Mouse (Mus musculus): ENCODE measurements around the gene Tmem237.

Tmem237 gene

GRCm38 (mm10) chr1:59067976-59068375, 52.2 kb downstream of the Tmem237 start:
- TF ChIP-seq NANOG (IDR thresholded peaks at IDR 0.05; ENCODE audit: borderline replicate concordance, low read length) (no peak), CTCF (conservative IDR thresholded peaks at IDR 0.05; ENCODE audit: low read length) (0 out of 2 replicates have a peak, but pooled peaks have one; percentile 9), POU5F1 (IDR thresholded peaks at IDR 0.05; ENCODE audit: borderline replicate concordance, low read length) (no peak)
- H3K27me3 ChIP-seq (ENCODE audit: insufficient read depth, low read length), result no peaks in the 10 kb centered on the region
- H3K4me1 ChIP-seq (replicated peaks; ENCODE audit: low read depth, low read length), result no peaks in the 10 kb centered on the region; the same call in 1 of the 2 replicates
- no peaks in the 10 kb centered on the region for H3K9me3 ChIP-seq (ENCODE audit: low read length)
- no peak overlapping the region for H3K4me3 ChIP-seq (replicated peaks; ENCODE audit: low read length)
- H3K36me3 ChIP-seq (ENCODE audit: insufficient read depth, low read length), result no peaks in the 10 kb centered on the region

GRCm38 (mm10) chr1:59063697-59064096, 56.5 kb downstream of the Tmem237 start:
- no peaks in the 10 kb centered on the region for H3K4me1 ChIP-seq (replicated peaks; ENCODE audit: low read depth, low read length)
- H3K9me3 ChIP-seq (ENCODE audit: low read length), result no peaks in the 10 kb centered on the region
- no peaks in the 10 kb centered on the region for H3K36me3 ChIP-seq (ENCODE audit: insufficient read depth, low read length)
- no peak overlapping the region for H3K4me3 ChIP-seq (replicated peaks; ENCODE audit: low read length)
- no peak for TF ChIP-seq NANOG (IDR thresholded peaks at IDR 0.05; ENCODE audit: borderline replicate concordance, low read length)
- no peak for TF ChIP-seq CTCF (conservative IDR thresholded peaks at IDR 0.05; ENCODE audit: low read length)
- no peak for TF ChIP-seq POU5F1 (IDR thresholded peaks at IDR 0.05; ENCODE audit: borderline replicate concordance, low read length)
- no peaks in the 10 kb centered on the region for H3K27me3 ChIP-seq (ENCODE audit: insufficient read depth, low read length)

DNA sequence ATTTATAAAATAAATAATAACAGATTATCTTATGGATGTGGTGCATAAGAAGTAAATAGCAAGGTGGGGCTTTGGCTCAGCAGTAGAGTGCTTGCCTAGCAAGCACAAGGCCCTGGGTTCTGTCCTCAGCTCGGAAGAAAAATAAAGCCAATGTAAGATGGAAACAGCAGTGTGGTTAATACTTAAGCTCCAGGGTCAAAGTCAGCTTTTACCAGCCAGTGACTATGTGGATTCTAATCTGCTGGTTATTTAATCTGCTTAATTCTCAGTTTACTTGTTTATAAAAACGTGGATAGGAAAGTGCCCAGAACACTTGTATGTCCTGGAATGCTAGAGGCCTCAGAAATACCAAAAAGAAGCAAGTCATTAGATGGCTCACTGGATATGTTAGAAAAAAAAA, 63.3 kb downstream of the Tmem237 start:
- Histone ChIP-seq H3K4me3 (replicated peaks; ENCODE audit: low read length) (no peak overlapping the region), H3K36me3 (ENCODE audit: insufficient read depth, low read length) (no peaks in the 10 kb centered on the region), H3K4me1 (replicated peaks; ENCODE audit: low read depth, low read length) (no peaks in the 10 kb centered on the region), H3K9me3 (ENCODE audit: low read length) (no peaks in the 10 kb centered on the region), H3K27me3 (ENCODE audit: insufficient read depth, low read length) (no peaks in the 10 kb centered on the region; the same call in 1 of the 2 replicates)
- TF ChIP-seq NANOG (IDR thresholded peaks at IDR 0.05; ENCODE audit: borderline replicate concordance, low read length) (no peak), CTCF (conservative IDR thresholded peaks at IDR 0.05; ENCODE audit: low read length) (no peak), POU5F1 (IDR thresholded peaks at IDR 0.05; ENCODE audit: borderline replicate concordance, low read length) (no peak)

GRCm38 (mm10) chr1:59051306-59051705, 68.9 kb downstream of the Tmem237 start:
- Histone ChIP-seq H3K4me3 (replicated peaks; ENCODE audit: low read length) (no peak overlapping the region), H3K27me3 (ENCODE audit: insufficient read depth, low read length) (no peaks in the 10 kb centered on the region; the same call in 1 of the 2 replicates), H3K9me3 (ENCODE audit: low read length) (no peaks in the 10 kb centered on the region), H3K4me1 (replicated peaks; ENCODE audit: low read depth, low read length) (0 out of 2 replicates have a peak, but pooled peaks cover 6% of the 10 kb centered on the region), H3K36me3 (ENCODE audit: insufficient read depth, low read length) (no peaks in the 10 kb centered on the region)
- TF ChIP-seq NANOG (IDR thresholded peaks at IDR 0.05; ENCODE audit: borderline replicate concordance, low read length) (no peak), POU5F1 (IDR thresholded peaks at IDR 0.05; ENCODE audit: borderline replicate concordance, low read length) (no peak), CTCF (conservative IDR thresholded peaks at IDR 0.05; ENCODE audit: low read length) (no peak)

All from E14TG2a.4 (cell line).